Mouse (Mus musculus): ENCODE results near the gene Vmn1r233. TPM values are rescaled to one million over a fixed set of nuclear protein-coding genes. Genes with fewer than 3 reads are reported as not detected.

Vmn1r233 gene
- polyA plus RNA-seq (2012; rRNA removed), result not detected in 2 replicates

GRCm38 (mm10) chr17:20996364-20996763 is at the start of gene Vmn1r233:
Vmn1r233 (minus strand) TSS chr17:20996464.
- no peak for DNase-seq (ENCODE audit: low read depth, low spot score)

GRCm38 (mm10) chr17:21018410-21019080 is 22.3 kb upstream of the Vmn1r233 start:
- DNase-seq (ENCODE audit: low read depth, low spot score), result no peak
- WGBS, result 89% methylated on average over 1 of the region's 1 CpGs

- WGBS, result 11% methylated on average over 1 of the region's 1 CpGs
- no peak for DNase-seq (ENCODE audit: low read depth, low spot score)
Measured at GRCm38 (mm10) chr17:21009726-21010125, 13.5 kb upstream of the Vmn1r233 start.

- DNase-seq (ENCODE audit: low read depth, low spot score), result peak; percentile 89
- 4% methylated on average over 36 of the region's 36 CpGs for WGBS
Measured at GRCm38 (mm10) chr17:21008382-21009331, 12.4 kb upstream of the Vmn1r233 start, which contains the start of gene Zfp160. Zfp160 (plus strand) TSS chr17:21008903.

- 69% methylated on average over 2 of the region's 2 CpGs for WGBS
- no peak for DNase-seq (ENCODE audit: low read depth, low spot score)
Measured at GRCm38 (mm10) chr17:20993716-20994115, 2.5 kb downstream of the Vmn1r233 start.

GRCm38 (mm10) chr17:20966681-20967080 is 29.6 kb downstream of the Vmn1r233 start:
- DNase-seq (ENCODE audit: low read depth, low spot score), result no peak

GRCm38 (mm10) chr17:20965421-20965820 is 30.8 kb downstream of the Vmn1r233 start:
- no peak for DNase-seq (ENCODE audit: low read depth, low spot score)
- 83% methylated on average over 4 of the region's 4 CpGs for WGBS

GRCm38 (mm10) chr17:20960386-20960785 is 35.9 kb downstream of the Vmn1r233 start:
- DNase-seq (ENCODE audit: low read depth, low spot score), result no peak
- 92% methylated on average over 5 of the region's 5 CpGs for WGBS

- DNase-seq (ENCODE audit: low read depth, low spot score), result no peak
Measured at GRCm38 (mm10) chr17:20946636-20947035, 49.6 kb downstream of the Vmn1r233 start.

GRCm38 (mm10) chr17:20946026-20946565 is 50.2 kb downstream of the Vmn1r233 start:
- whole genome bisulfite sequencing, result under 1% methylated on average over 13 of the region's 13 CpGs
- no peak for DNase-seq (ENCODE audit: low read depth, low spot score)

- DNase-seq (ENCODE audit: low read depth, low spot score), result peak; percentile 99
Measured at GRCm38 (mm10) chr17:20944985-20945891, 51.0 kb downstream of the Vmn1r233 start, which contains the start of gene Ppp2r1a. Ppp2r1a (plus strand) TSS chr17:20945311.

GRCm38 (mm10) chr17:20944226-20944625 is 52.0 kb downstream of the Vmn1r233 start:
- 24% methylated on average over 3 of the region's 3 CpGs for WGBS
- no peak for DNase-seq (ENCODE audit: low read depth, low spot score)

More at GRCm38 (mm10) chr17:20944985-20945891, 51.0 kb downstream of the Vmn1r233 start, which contains the start of gene Ppp2r1a:
- under 1% methylated on average over 69 of the region's 69 CpGs for WGBS

Other genes starting within 250 kb of the Vmn1r233 start
- not detected in 2 replicates for gene Vmn1r228, start 210.3 kb downstream of the Vmn1r233 start, polyA plus RNA-seq (2012; rRNA removed)
- not detected in 2 replicates for gene Vmn1r229, start 184.9 kb downstream of the Vmn1r233 start, polyA plus RNA-seq (2012; rRNA removed)
- gene Vmn1r230, start 156.0 kb downstream of the Vmn1r233 start, polyA plus RNA-seq (2012; rRNA removed), result not detected in 2 replicates
- gene Vmn1r231, start 91.4 kb downstream of the Vmn1r233 start, polyA plus RNA-seq (2012; rRNA removed), result not detected in 2 replicates
- not detected in 2 replicates for gene Vmn1r232, start 76.8 kb downstream of the Vmn1r233 start, polyA plus RNA-seq (2012; rRNA removed)
- gene Ppp2r1a, start 51.2 kb downstream of the Vmn1r233 start, polyA plus RNA-seq (2012; rRNA removed), result 174 TPM in 2 replicates
- 2.4 and 3.4 TPM in 2 replicates for gene Zfp160, start 12.4 kb upstream of the Vmn1r233 start, polyA plus RNA-seq (2012; rRNA removed)
- not detected in 2 replicates for gene Vmn1r234, start 229.6 kb upstream of the Vmn1r233 start, polyA plus RNA-seq (2012; rRNA removed)